Mouse (Mus musculus) neural tube, embryonic 10.5 days (tissue): ENCODE data around the gene Ssbp3.
A peak's percentile ranks its signal among the peaks of the same experiment; 100 is the strongest.

ENCODE experiments used
- DNase-seq: peaks from one replicate; pipeline ENCODE4 v3.0.0-alpha.2; 2017; ENCODE audit warnings: low spot score; ENCODE audit errors: extremely low spot score

Ssbp3 gene

GRCm38 (mm10) chr4:106907701-106908425 is 2.6 kb upstream of the Ssbp3 start:
- peak; percentile 54 for DNase-seq

DNA sequence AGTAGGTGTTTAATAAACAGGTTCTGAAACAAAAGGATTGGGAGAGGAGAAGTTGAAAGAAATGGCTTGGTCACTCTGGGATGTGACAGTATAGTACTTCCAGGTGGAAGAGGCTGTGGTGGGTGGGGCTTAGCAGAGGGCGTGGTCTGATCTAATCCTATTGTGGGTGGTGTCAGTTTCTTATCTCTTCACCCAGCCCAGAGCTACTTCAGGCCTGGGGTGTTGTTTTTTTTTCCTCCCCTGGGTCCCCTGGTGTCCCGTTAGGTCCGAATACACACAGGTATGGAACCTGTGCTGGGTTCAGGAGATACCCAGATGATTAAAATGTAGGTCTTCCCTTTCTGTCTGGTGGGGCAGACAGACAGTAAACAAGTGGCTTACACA is 2.1 kb upstream of the Ssbp3 start:
- DNase-seq: no peak

DNA sequence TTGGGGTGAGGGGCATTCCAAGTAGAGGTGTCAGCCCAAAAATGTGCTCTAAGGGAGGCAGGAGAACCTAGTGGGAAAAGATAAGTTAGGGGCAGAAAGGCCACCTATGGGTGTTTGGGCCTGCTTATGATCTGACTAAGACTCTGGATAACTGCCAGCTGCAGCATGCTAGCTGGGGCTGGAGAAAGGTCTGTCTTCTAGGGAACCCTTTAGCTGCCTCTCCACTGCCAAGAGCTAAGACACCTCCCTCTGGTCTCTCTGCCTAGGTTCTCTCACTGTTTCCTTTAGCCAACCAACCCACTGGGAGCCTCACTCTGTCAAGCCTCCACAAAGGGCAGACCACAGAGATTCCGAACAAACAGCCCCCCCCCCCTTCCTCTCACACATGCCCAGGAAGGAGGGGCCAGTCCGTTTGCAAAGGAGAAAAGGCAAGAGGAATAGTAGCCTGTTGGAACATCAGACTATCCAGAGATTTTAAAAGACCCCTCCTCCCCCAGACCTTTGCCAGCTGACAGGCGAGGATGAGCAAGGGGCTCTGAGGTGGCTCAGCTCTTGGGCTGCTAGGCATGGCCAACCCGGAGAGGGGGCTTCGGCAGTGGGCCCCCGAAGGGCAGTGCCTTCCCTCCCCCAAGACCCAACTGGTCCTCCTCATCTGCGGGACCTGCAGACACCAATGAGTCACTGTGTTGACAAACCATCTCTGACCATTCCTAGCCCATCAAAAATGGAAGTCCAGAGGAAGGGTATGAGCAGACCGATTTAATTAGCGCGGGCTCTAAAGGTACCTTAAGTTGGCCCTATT is 1.4 kb upstream of the Ssbp3 start:
- DNase-seq: peak; percentile 48

- peak; percentile 44 for DNase-seq
Observed at GRCm38 (mm10) chr4:106909797-106910196, 704 bp upstream of the Ssbp3 start.

DNA sequence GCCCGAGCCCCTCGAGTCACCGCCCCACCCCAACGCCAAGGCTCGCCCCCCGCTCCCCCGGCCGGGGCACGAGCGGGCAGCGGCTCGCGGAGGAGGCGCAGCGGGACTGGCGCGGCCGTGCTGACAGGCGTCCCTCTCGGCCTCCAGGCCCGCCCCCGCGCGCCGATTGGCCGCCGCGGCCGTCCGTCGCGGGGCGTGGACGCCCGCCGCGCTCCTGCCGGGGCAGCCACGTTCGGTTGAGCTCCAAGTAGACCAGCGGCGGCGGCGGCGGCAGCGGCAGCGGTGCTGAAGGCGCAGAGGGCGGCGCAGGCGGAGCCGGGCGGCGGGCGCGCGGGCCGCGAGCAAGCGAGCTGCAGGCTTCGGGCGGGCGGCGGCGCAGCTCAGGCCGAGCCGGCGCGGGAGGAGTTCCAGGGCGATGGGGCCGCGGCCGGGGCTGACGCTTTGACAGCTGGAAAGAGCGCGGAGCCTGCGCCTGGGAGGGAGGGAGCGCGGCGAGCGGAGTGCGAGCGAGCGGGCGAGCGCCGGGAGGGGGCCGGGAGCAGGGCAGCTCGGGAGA is 823 bp downstream of the Ssbp3 start:
- DNase-seq: peak; percentile 91

- peak; percentile 73 for DNase-seq
Observed at GRCm38 (mm10) chr4:106911951-106912688, 1.6 kb downstream of the Ssbp3 start.

- DNase-seq: no peak
Observed at GRCm38 (mm10) chr4:106912689-106913041, 2.2 kb downstream of the Ssbp3 start.

DNA sequence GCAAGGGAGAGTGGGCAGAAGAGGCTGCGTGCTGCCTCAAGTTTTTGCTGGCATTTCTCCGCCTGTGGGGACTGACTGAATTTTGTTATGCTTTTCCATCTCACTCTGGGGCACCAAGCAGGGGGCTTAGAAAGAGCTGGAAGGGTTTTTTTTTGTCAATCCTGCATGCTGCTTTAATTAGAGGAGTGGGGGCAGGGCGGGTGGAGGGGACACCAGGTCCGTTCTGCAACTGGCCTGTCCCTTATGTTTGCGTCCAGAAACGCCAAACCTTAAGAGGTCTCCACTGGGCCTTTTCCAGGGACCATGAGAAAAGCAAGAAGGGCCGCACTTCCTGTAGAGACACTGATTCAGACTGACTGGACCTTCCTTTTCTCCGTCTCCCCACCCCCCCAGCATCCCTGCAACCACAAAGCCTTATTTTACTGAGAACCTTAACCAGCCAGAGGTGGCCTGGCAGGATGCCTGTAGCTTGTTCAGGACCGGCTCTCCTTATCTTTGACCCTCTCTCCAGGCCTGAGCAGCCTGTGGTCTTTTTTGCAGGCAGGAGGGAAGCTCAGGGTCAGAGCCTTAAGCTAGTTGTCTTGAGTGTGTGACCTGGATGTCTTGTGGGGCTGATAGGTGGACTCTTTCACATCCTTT is 3.0 kb downstream of the Ssbp3 start:
- no peak for DNase-seq

DNA sequence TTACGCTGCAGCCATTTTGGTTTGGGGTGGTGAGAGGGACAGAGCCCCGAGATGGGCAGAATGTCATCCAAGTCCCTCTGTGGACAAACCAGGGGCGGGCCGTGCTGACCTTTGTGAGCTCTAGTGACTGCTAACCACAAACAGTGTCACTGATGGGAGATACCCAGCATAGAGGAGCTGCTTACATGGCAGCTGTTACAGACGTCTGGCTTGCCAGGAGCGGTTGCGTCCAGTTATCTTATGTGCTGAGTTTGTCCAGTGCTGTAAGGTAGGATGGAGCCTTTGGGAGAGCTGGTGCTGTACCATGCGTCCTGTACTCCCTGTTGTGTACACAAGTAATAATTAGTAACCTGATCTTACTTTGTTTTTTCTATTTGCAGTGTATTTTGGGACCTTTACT is 4.8 kb downstream of the Ssbp3 start:
- DNase-seq: no peak

GRCm38 (mm10) chr4:106918263-106918662 is 7.8 kb downstream of the Ssbp3 start:
- no peak for DNase-seq

DNA sequence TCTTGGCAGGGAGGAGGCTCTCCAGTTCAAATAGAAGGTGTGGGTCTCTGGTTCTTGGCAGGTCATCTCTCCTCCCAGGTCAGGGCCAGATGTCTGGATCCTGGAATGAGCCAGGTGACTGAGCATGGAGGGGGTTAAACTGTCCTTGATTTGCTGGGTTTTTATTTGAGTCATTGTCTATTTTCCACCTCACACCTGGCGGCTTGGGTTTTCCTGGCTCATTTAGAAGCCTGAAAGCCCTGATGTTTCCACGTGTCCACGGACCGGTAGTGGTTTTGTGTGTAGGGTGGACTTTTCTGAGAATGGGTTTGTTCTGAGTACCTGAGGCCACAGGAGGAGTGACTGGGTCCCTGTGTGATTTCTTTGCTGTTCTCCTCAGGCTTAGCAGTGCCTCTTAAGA is 9.6 kb downstream of the Ssbp3 start:
- no peak for DNase-seq

DNA sequence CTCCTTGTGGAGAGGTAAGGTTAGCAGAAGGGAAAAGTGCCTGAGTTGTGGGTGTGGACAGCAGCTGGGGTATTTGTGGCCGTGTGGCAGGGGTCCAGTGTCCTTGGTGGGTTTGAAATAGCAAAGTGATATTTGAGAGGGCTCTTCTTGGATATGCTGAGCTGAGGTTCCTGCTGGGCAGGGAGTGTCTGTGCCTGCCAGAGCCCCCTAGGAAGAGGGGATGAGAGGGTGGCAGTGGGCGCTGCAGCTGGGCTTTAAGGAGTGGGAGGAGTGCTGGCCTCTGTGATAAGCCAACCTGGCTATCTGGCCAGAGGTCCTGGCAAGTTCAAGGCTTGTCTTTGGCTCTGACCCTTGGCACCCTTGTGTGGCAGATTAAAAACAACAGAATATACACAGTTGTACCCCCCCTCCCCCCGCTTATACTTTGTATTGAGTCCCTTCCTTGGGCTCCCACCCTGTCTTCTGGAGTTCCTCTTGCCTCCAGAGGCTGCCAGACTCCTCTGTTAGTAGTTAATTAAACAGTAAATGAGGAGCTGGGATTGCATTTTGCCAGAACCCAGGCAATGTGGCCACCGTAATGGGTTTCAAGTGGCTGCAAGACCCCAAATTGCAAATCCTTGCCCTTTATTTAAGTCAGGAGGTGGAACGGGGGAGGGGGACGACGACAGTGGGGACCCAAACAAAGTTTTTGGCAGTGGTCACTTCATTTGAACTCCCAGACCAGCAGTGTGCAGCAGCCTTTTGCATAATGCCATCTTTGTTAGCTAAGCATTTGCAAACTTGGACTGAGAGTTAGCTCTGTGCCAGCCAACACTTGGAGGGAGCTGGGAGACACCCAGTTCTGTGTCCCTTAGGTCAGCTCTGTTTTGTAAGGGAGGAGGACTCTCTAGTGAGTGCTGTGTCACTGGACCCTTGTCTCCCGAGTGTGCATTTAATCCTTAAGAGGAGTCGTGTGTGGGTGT is 11.2 kb downstream of the Ssbp3 start:
- no peak for DNase-seq

DNA sequence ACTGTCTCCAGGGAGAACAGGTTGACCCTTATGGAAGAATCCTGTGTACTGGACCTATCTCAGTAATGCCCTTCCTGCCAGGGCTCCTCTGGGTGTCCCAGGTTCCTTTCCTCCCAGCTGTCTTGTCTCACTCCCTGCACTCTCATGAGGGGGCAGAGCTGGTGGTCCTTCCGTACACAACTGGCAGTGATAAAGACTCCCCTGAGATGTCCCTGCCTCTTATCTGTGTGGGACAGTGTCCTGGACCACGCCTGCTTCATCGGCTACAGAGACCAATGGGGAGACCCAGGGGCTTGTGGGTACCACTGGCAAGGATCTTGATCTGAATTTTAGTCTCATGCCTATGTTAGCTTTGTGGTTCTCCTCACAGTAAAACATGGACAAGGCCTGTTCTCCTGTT is 12.4 kb downstream of the Ssbp3 start:
- no peak for DNase-seq

DNA sequence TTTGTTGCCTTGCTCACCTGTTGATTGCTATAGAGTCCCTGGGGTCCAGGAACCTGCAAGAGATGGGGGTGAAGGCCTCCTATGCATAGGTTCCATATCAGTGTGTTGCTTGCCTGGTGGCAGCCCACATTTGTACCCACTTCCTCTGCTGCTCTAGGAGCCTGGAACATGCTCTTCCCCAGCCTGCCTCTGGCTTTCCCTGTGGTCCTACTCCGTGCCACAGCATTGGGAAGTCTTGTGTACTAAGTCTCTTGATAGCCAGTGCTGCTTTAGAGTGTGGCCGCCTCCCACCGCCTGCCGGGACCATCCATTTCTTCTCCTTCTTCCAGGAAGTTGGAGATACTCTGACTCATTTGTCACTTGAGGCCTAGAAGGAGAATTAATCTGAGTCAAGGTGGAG is 13.7 kb downstream of the Ssbp3 start:
- no peak for DNase-seq

- no peak for DNase-seq
Observed at GRCm38 (mm10) chr4:106924888-106925287, 14.4 kb downstream of the Ssbp3 start.

DNA sequence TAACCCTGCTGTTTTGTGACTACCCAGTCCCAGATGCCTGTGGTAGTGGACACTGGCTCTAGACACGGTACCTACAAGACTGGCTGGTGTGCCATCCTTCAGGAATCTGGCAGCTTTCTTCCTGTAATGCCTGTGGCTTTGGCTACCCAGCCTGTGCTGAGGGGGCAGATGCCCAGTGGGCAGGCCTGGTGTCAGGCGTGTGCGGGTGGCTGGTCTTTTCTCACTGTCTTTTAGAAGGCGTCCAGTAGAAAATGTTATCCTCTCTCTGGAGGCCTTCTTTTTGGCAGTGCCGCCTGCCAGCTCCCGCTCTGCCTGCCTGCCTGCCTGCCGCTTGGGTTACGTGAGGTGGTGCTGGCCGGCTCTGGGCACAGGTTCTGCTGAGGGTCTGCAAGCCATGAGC is 15.9 kb downstream of the Ssbp3 start:
- DNase-seq: no peak

DNA sequence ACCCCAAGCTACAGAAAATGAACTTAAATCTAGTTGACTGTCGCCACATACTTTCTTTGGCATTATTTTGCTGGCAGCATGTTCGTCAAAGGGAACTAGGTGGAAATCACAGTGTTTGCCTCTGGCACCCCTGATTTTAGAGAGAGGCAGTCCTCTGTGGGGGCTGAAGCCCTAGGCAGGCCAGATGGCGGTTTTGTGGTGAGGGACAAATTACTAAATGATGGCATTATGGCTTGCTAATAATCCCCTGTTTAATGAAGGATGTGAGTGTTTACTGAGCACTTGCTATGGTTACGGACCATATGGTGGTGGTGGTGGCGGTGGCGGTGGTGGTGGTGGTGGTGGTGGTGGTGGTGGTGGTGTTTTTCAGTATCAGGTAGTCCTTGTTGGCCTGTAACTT is 16.5 kb downstream of the Ssbp3 start:
- no peak for DNase-seq

DNA sequence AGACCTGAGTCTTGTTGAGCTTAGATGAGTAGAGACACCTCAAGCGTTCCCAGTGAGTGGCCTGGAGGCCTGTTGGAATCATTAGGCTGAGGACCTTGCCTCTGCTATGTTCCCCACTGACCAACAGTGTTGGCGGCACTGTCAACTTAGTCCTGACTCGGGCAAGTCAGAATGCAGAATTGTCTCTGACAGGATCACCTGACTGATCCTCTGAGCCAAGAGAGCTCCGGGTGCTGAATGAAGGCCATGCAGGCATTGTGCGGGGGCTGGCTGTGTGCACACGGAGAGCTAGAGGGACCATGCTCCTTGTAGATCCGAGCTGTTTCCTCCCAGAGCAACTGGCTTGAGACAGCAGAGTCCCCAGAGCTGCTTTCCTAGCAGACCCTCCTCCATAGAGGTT is 18.5 kb downstream of the Ssbp3 start:
- DNase-seq: no peak

DNA sequence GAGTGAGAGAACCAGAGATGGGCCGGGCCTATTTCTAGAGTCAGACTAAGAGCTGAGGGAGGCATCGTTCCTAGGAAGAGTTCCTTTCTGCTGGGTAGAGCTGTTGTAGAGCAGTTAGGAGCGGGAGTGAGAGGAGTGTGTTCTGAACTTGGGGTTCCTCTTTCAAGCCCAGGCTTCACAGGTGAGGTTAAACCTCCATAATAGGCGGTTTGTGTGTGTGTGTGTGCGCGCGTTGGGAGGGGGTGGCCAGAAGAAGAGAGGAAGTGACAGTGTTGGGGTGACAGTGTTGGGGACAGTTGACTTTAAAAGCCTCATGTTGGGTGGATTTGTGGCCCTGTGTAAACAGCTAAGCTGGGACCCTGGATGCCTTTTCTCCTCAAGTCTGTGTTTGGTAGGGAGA is 22.1 kb downstream of the Ssbp3 start:
- no peak for DNase-seq

GRCm38 (mm10) chr4:106933813-106934482 is 23.4 kb downstream of the Ssbp3 start:
- DNase-seq: no peak
